Mouse (Mus musculus): ENCODE results near the gene Prkab1.
A peak's percentile ranks its signal among the peaks of the same experiment; 100 is the strongest.

The Prkab1 gene

GRCm38 (mm10) chr5:116024327-116024739 is at the start of gene Prkab1:
Prkab1 (minus strand) TSS chr5:116024508.
- DNase-seq (ENCODE audit: low spot score): peak; percentile 98

- DNase-seq (ENCODE audit: low spot score): no peak
Observed at GRCm38 (mm10) chr5:116069618-116070017, 45.3 kb upstream of the Prkab1 start.

GRCm38 (mm10) chr5:116052826-116053225 is 28.5 kb upstream of the Prkab1 start:
- no peak for DNase-seq (ENCODE audit: low spot score)

- DNase-seq (ENCODE audit: low spot score): no peak
Observed at GRCm38 (mm10) chr5:116052171-116052570, 27.9 kb upstream of the Prkab1 start.

- no peak for DNase-seq (ENCODE audit: low spot score)
Observed at GRCm38 (mm10) chr5:116049821-116050220, 25.5 kb upstream of the Prkab1 start.

GRCm38 (mm10) chr5:116048321-116048720 is 24.0 kb upstream of the Prkab1 start:
- no peak for DNase-seq (ENCODE audit: low spot score)

- DNase-seq (ENCODE audit: low spot score): no peak
Observed at GRCm38 (mm10) chr5:116046246-116046645, 21.9 kb upstream of the Prkab1 start.

- DNase-seq (ENCODE audit: low spot score): no peak
Observed at GRCm38 (mm10) chr5:116045581-116045980, 21.3 kb upstream of the Prkab1 start.

- DNase-seq (ENCODE audit: low spot score): no peak
Observed at GRCm38 (mm10) chr5:116042241-116042640, 17.9 kb upstream of the Prkab1 start.

- no peak for DNase-seq (ENCODE audit: low spot score)
Observed at GRCm38 (mm10) chr5:116039706-116040105, 15.4 kb upstream of the Prkab1 start.

- no peak for DNase-seq (ENCODE audit: low spot score)
Observed at GRCm38 (mm10) chr5:116037731-116038130, 13.4 kb upstream of the Prkab1 start.

- no peak for DNase-seq (ENCODE audit: low spot score)
Observed at GRCm38 (mm10) chr5:116036465-116036864, 12.2 kb upstream of the Prkab1 start.

- DNase-seq (ENCODE audit: low spot score): peak; percentile 84
Observed at GRCm38 (mm10) chr5:116031190-116031577, 6.9 kb upstream of the Prkab1 start.

- DNase-seq (ENCODE audit: low spot score): no peak
Observed at GRCm38 (mm10) chr5:116030566-116031189, 6.4 kb upstream of the Prkab1 start.

- DNase-seq (ENCODE audit: low spot score): no peak
Observed at GRCm38 (mm10) chr5:116029071-116029470, 4.8 kb upstream of the Prkab1 start.

GRCm38 (mm10) chr5:116026561-116026960 is 2.3 kb upstream of the Prkab1 start:
- peak; percentile 18 for DNase-seq (ENCODE audit: low spot score)

GRCm38 (mm10) chr5:116026107-116026506 is 1.8 kb upstream of the Prkab1 start:
- no peak for DNase-seq (ENCODE audit: low spot score)

- no peak for DNase-seq (ENCODE audit: low spot score)
Observed at GRCm38 (mm10) chr5:116023821-116024284, 455 bp downstream of the Prkab1 start.

GRCm38 (mm10) chr5:116023251-116023661 is 1.1 kb downstream of the Prkab1 start:
- DNase-seq (ENCODE audit: low spot score): no peak

- no peak for DNase-seq (ENCODE audit: low spot score)
Observed at GRCm38 (mm10) chr5:116022658-116023200, 1.6 kb downstream of the Prkab1 start.

GRCm38 (mm10) chr5:116022131-116022530 is 2.2 kb downstream of the Prkab1 start:
- DNase-seq (ENCODE audit: low spot score): no peak

GRCm38 (mm10) chr5:116021552-116021951 is 2.8 kb downstream of the Prkab1 start:
- no peak for DNase-seq (ENCODE audit: low spot score)

- DNase-seq (ENCODE audit: low spot score): no peak
Observed at GRCm38 (mm10) chr5:116019371-116019770, 4.9 kb downstream of the Prkab1 start.

- DNase-seq (ENCODE audit: low spot score): no peak
Observed at GRCm38 (mm10) chr5:116018784-116019183, 5.5 kb downstream of the Prkab1 start.

All from embryo, embryonic 10 days (tissue).